Mouse (Mus musculus): ENCODE measurements around the gene Lrrc28. TPM values are rescaled to one million over a fixed set of nuclear protein-coding genes. Genes with fewer than 3 reads are reported as not detected.

Lrrc28 gene
- polyA plus RNA-seq, 1 experiment from 2014 or later: 11.5 TPM

DNA sequence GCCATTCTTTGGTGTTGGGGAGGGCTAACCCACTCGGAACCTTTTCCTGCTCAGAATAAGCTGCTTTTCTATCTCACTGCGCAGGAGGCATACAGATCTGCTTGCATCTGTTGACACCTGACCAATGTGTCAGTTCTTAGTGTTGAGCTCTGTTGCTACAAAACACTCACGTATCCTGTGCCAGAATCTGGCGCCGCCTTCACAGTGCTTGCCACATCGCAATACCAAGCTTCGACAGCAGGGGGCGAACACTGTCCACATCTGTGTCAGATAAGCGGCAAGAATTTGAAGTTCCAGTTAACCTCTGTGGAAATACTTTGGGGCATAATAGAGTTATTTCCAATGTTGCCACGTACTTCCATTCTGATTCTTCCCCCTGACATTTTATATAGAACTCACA is 27.6 kb upstream of the Lrrc28 start:
- peak; percentile 61 for ATAC-seq (replicated peaks; ENCODE audit: insufficient number of reproducible peaks, insufficient read depth, low FRiP score, low read depth)
- Histone ChIP-seq H3K4me3 (no peak overlapping the region), H3K9ac (no peak overlapping the region), H3K36me3 (peaks cover 20% of the 10 kb centered on the region; the same call in 1 of the 2 replicates), H3K27me3 (no peaks in the 10 kb centered on the region), H3K4me2 (no peak overlapping the region), H3K4me1 (replicated peaks) (peaks cover 18% of the 10 kb centered on the region), H3K9me3 (replicated peaks) (no peaks in the 10 kb centered on the region; the same call in 1 of the 2 replicates), H3K27ac (no peak overlapping the region)
- 3% methylated on average over 10 of the region's 10 CpGs for WGBS

DNA sequence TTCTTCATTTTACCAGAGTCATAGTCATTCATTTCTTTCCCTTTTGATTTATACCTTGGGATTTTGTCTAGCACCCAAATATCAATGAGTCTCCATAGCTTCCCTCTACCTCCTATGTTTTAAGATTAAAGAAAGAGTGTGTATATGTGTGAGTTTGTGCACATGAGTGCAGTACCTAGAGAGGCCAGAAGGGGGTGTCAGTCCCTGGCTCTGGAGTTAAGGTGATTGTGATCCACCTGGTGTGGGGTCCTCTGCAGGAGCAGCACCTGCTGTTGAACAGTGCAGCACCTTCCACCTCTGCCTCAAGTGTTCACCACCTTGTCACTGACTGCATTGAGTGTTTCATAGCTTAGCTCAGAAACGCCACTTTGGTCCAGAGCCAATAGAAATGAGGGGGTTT is 25.9 kb upstream of the Lrrc28 start:
- Histone ChIP-seq H3K4me3 (no peak overlapping the region), H3K4me2 (no peak overlapping the region), H3K36me3 (peaks cover 24% of the 10 kb centered on the region; the same call in 1 of the 2 replicates), H3K9ac (no peak overlapping the region), H3K4me1 (replicated peaks) (peaks cover 17% of the 10 kb centered on the region), H3K27me3 (no peaks in the 10 kb centered on the region), H3K9me3 (replicated peaks) (no peaks in the 10 kb centered on the region; the same call in 1 of the 2 replicates), H3K27ac (no peak overlapping the region)
- 94% methylated on average over 1 of the region's 1 CpGs for WGBS
- ATAC-seq (replicated peaks; ENCODE audit: insufficient number of reproducible peaks, insufficient read depth, low FRiP score, low read depth): no peak

DNA sequence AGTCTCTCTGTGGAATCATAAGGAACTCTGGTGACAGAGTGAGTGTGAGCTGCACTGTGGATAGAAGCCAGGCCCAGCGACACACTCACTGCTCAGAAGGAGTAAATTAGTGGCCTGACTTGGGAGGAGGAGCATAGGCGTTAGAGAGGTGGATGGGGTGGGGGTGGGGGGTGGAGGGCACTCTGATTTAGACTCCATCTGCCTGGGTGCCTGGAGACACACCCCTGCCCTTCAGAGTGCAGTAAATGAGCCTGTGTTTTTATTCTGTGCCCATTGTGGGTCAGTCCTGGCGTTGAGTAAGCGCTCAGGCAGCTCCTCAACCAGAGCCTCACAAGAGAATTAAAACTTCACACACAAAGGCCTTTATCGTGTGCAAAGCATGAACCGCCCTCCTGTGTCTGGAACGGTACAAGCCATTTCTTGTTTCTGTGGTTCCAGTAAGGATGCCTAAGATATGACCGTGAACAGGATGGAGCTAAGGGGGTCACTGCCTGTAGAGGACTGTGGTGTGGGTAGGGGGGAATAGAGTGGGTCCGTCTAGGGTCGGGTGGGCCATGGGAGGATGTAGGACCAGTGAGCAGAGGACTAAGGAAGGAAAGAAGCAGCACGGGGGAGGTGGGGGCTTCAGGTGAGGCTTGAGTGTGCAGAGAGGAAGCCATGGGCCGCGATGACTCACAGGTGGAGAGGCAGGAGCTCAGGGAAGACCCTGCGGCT is 19.1 kb upstream of the Lrrc28 start:
- H3K9ac ChIP-seq: no peak overlapping the region
- H3K36me3 ChIP-seq: peaks cover 20% of the 10 kb centered on the region
- 77% methylated on average over 14 of the region's 14 CpGs for WGBS
- no peak for ATAC-seq (replicated peaks; ENCODE audit: insufficient number of reproducible peaks, insufficient read depth, low FRiP score, low read depth)
- H3K27ac ChIP-seq: no peak overlapping the region
- H3K9me3 ChIP-seq (replicated peaks): no peaks in the 10 kb centered on the region
- H3K4me2 ChIP-seq: no peak overlapping the region
- H3K27me3 ChIP-seq: no peaks in the 10 kb centered on the region
- H3K4me1 ChIP-seq (replicated peaks): peaks cover 5% of the 10 kb centered on the region; the same call in 1 of the 2 replicates
- H3K4me3 ChIP-seq: no peak overlapping the region

DNA sequence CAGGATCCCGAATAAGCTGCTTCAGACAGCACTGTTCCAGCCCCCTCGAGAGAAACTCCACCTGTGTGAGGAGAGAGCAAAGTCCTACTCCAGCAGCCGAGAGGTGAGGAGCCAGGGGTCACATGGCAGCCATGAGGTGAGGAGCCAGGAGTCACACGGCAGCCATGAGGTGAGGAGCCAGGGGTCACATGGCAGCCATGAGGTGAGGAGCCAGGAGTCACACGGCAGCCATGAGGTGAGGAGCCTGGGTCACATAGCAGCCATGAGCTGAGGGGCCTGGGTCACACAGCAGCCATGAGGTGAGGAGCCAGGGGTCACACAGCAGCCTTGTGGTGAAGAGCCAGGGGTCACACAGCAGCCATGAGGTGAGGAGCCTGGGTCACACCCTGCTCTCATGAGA is 17.4 kb upstream of the Lrrc28 start:
- H3K27ac ChIP-seq: no peak overlapping the region
- no peak for ATAC-seq (replicated peaks; ENCODE audit: insufficient number of reproducible peaks, insufficient read depth, low FRiP score, low read depth)
- peaks cover 5% of the 10 kb centered on the region; the same call in 1 of the 2 replicates for H3K4me1 ChIP-seq (replicated peaks)
- WGBS: 55% methylated on average over 5 of the region's 5 CpGs
- no peak overlapping the region for H3K4me3 ChIP-seq
- no peaks in the 10 kb centered on the region for H3K27me3 ChIP-seq
- H3K9ac ChIP-seq: no peak overlapping the region
- no peak overlapping the region for H3K4me2 ChIP-seq
- H3K9me3 ChIP-seq (replicated peaks): no peaks in the 10 kb centered on the region
- peaks cover 19% of the 10 kb centered on the region for H3K36me3 ChIP-seq

DNA sequence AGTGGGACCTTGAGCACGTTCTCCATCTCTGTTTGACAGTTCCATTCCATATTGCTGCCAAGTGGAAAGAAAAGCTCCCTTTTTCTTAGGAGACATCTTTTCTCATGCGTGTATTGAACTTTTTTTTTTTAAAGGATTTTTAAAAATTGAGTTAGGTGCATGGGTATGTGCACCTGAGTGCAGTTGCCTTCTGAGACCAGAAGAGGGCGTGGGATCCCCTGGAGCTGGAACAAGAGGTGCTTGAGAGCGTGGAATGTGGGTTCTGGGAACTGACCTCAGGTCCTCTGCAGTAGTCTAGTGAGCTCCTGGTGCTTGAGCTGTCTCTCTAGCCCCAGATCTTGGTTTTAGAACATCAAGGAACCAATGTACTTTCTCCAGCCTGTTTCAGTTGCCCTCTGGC is 13.0 kb upstream of the Lrrc28 start:
- Histone ChIP-seq H3K27ac (no peak overlapping the region), H3K4me2 (no peak overlapping the region), H3K9ac (no peak overlapping the region), H3K27me3 (no peaks in the 10 kb centered on the region), H3K4me1 (replicated peaks) (0 out of 2 replicates have a peak, but pooled peaks cover 2% of the 10 kb centered on the region), H3K4me3 (no peak overlapping the region), H3K36me3 (peaks cover 5% of the 10 kb centered on the region), H3K9me3 (replicated peaks) (no peaks in the 10 kb centered on the region)
- no peak for ATAC-seq (replicated peaks; ENCODE audit: insufficient number of reproducible peaks, insufficient read depth, low FRiP score, low read depth)
- WGBS: 86% methylated on average over 4 of the region's 4 CpGs

DNA sequence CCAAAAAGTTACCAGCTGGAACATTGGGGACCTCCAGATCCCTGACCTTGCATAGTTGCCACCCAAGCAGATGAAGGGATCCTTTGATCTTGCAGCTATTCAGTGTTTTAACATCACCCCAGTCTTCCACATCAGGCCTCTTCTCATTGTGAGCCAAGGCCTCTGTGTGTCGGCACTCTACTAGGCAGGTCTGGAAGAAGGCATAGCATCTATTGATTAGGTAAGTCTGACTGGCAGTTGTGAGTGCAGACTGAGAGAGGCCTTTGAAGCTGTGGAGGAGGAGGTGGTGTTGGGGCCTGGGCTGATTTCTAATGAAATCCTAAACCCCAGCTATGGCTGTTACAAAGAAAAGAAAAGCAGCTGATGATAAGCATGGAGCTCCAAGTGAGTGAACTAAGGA is 10.1 kb upstream of the Lrrc28 start:
- Histone ChIP-seq H3K27ac (no peak overlapping the region), H3K4me1 (replicated peaks) (peaks cover 2% of the 10 kb centered on the region; the same call in 1 of the 2 replicates), H3K4me2 (no peak overlapping the region), H3K36me3 (no peaks in the 10 kb centered on the region), H3K9me3 (replicated peaks) (no peaks in the 10 kb centered on the region), H3K4me3 (no peak overlapping the region), H3K9ac (no peak overlapping the region), H3K27me3 (no peaks in the 10 kb centered on the region)
- 37% methylated on average over 1 of the region's 1 CpGs for WGBS
- no peak for ATAC-seq (replicated peaks; ENCODE audit: insufficient number of reproducible peaks, insufficient read depth, low FRiP score, low read depth)

DNA sequence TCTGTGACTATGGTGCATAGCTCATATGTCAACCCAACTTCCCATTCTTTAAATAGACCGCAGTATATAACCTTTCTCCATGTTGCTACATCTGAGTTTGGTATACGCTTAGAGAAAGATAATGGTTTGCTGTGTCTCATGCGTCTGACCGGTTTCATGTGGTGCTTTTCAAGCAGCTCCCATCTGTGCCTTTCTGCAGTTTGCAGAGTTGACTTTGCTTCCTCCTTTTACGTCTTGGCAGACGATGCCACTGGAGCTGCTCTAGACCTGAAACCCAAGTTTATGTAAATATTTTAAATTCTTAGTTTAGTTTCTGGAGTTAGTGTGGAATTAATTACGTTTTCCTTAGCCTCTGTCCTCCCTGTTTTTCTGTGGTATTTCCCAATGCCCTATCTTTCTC is 9.6 kb upstream of the Lrrc28 start:
- no peak for ATAC-seq (replicated peaks; ENCODE audit: insufficient number of reproducible peaks, insufficient read depth, low FRiP score, low read depth)
- Histone ChIP-seq H3K9ac (no peak overlapping the region), H3K36me3 (no peaks in the 10 kb centered on the region), H3K27me3 (no peaks in the 10 kb centered on the region), H3K4me3 (no peak overlapping the region), H3K9me3 (replicated peaks) (no peaks in the 10 kb centered on the region), H3K4me1 (replicated peaks) (peaks cover 7% of the 10 kb centered on the region), H3K4me2 (no peak overlapping the region), H3K27ac (no peak overlapping the region)
- WGBS: 80% methylated on average over 7 of the region's 7 CpGs

DNA sequence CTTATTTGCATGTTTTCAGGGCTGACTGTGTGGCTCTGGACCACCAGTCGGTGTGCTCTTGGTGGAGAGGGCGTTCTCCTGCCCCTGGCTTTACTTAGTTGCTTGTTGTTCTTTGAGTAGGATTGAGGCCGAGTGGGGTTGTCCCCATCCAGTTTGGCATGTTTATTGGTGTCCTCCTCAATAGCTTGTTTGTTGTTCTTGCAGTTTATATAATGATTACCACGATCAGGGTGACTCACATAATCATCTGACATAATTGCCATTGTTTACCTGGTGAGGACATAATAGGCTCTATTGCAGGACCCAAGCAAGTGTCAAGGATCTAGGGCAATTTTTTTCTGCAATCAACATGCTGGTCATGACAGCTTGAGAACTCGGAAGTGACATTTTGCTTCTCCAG is 7.1 kb upstream of the Lrrc28 start:
- no peaks in the 10 kb centered on the region for H3K36me3 ChIP-seq
- peaks cover 21% of the 10 kb centered on the region for H3K4me1 ChIP-seq (replicated peaks)
- ATAC-seq (replicated peaks; ENCODE audit: insufficient number of reproducible peaks, insufficient read depth, low FRiP score, low read depth): no peak
- no peak overlapping the region for H3K27ac ChIP-seq
- H3K9ac ChIP-seq: no peak overlapping the region
- H3K4me3 ChIP-seq: no peak overlapping the region
- H3K4me2 ChIP-seq: no peak overlapping the region
- WGBS: 80% methylated on average over 5 of the region's 5 CpGs
- no peaks in the 10 kb centered on the region for H3K27me3 ChIP-seq
- H3K9me3 ChIP-seq (replicated peaks): no peaks in the 10 kb centered on the region

DNA sequence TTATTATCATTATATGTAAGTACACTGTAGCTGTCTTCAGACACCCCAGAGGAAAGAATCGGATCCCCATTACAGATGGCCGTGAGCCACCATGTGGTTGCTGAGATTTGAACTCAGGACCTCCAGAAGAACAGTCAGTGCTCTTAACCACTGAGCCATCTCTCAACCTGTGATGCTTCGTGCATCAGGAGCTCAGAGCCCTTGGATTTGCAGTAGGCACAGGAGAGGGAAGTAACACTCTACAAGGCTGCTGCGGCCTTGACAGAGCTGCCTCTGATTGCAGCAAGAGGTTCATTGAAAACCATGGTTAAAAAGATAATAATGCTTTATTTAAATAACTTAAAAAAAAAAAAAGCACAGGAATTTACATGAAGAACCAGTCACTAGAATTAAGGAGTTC is 3.3 kb upstream of the Lrrc28 start:
- H3K36me3 ChIP-seq: no peaks in the 10 kb centered on the region
- peaks cover 36% of the 10 kb centered on the region for H3K4me1 ChIP-seq (replicated peaks)
- peak overlapping the region; percentile 56 for H3K4me2 ChIP-seq
- ATAC-seq (replicated peaks; ENCODE audit: insufficient number of reproducible peaks, insufficient read depth, low FRiP score, low read depth): no peak
- H3K9ac ChIP-seq: no peak overlapping the region
- H3K4me3 ChIP-seq: peak overlapping the region; percentile 22
- 70% methylated on average over 4 of the region's 4 CpGs for WGBS
- no peaks in the 10 kb centered on the region for H3K27me3 ChIP-seq
- no peaks in the 10 kb centered on the region for H3K9me3 ChIP-seq (replicated peaks)
- no peak overlapping the region for H3K27ac ChIP-seq

DNA sequence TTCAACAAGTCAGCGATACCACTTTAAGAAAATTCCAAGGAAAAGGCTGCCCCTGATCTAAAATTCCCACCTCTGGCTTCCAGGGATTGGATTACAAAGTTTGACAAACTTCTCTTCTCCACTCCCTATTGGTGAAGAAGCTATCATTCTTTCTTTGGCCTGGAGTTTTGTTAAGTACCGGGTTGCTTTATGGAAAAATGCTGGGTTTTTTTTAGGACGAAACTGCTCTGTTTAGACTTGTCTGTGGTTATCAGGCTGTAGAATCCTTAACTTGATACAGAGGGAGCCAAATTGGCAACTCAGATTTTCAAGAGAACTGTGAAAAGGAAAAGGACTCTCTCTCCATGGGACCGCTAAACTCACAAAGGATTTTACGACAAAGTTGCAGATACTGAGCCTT is 2.2 kb upstream of the Lrrc28 start, which contains the start of gene Ttc23:
Ttc23 (plus strand) TSS at position 134 of the 400 bp plus-strand sequence.
- no peak; the same call in 1 of the 2 replicates for ATAC-seq (replicated peaks; ENCODE audit: insufficient number of reproducible peaks, insufficient read depth, low FRiP score, low read depth)
- no peaks in the 10 kb centered on the region for H3K9me3 ChIP-seq (replicated peaks)
- H3K4me2 ChIP-seq: peak within 1 kb of the TSS; percentile 82
- H3K36me3 ChIP-seq: no peaks in the 10 kb centered on the region
- H3K4me3 ChIP-seq: peak within 1 kb of the TSS; percentile 80
- H3K27ac ChIP-seq: peak within 1 kb of the TSS; percentile 62
- peak within 1 kb of the TSS; percentile 66 for H3K9ac ChIP-seq
- H3K4me1 ChIP-seq (replicated peaks): peaks cover 36% of the 10 kb centered on the region
- WGBS: 3% methylated on average over 5 of the region's 5 CpGs
- no peaks in the 10 kb centered on the region for H3K27me3 ChIP-seq

DNA sequence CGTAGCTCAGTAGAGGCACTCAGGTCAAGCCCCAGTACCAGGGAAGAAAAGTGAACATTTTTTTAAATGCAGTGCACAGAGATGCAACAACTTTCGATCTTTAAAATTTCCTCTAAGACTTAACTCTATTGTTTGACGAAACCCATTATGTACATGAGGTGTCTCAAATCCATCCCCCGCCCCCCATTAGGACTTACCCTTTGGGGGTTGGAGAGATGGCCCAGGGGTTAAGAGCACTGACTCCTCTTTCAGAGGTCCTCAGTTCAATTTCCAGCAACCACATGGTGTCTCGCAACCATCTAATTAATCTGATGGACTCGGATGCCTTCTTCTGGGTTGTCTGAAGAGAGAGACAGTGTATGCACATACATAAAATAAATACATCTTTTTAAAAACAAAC is 1.1 kb upstream of the Lrrc28 start:
- ATAC-seq (replicated peaks; ENCODE audit: insufficient number of reproducible peaks, insufficient read depth, low FRiP score, low read depth): no peak
- peak overlapping the region; percentile 83 for H3K27ac ChIP-seq

DNA sequence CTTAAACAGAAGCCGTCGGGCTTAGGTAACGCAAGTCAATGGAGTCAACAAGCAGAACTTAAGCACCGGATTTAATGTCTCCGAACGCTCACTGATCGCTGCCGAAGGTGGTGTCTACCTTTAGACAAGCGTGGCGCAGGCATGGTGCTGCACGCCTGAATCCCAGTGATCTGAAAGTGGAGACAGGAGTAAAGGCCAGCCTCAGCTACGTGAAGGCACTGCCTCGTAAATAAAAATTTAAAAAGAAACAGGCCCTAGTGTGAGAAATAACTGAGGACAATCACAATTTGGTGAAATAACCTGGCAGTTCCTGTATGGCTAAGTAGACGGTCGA is 580 bp upstream of the Lrrc28 start:
- no peak for ATAC-seq (replicated peaks; ENCODE audit: insufficient number of reproducible peaks, insufficient read depth, low FRiP score, low read depth)
- under 1% methylated on average over 15 of the region's 15 CpGs for WGBS
- peaks cover 34% of the 10 kb centered on the region for H3K4me1 ChIP-seq (replicated peaks)
- no peaks in the 10 kb centered on the region for H3K9me3 ChIP-seq (replicated peaks)
- peak overlapping the region; percentile 83 for H3K27ac ChIP-seq
- H3K4me2 ChIP-seq: peak overlapping the region; percentile 82
- peak overlapping the region; percentile 66 for H3K9ac ChIP-seq
- no peaks in the 10 kb centered on the region for H3K27me3 ChIP-seq
- peaks cover 2% of the 10 kb centered on the region; the same call in 1 of the 2 replicates for H3K36me3 ChIP-seq
- peak overlapping the region; percentile 80 for H3K4me3 ChIP-seq

More for the DNA sequence above, 1.1 kb upstream of the Lrrc28 start:
- 10% methylated on average over 6 of the region's 6 CpGs for WGBS
- no peaks in the 10 kb centered on the region for H3K9me3 ChIP-seq (replicated peaks)
- peak overlapping the region; percentile 82 for H3K4me2 ChIP-seq
- peaks cover 36% of the 10 kb centered on the region for H3K4me1 ChIP-seq (replicated peaks)
- no peaks in the 10 kb centered on the region for H3K36me3 ChIP-seq
- H3K4me3 ChIP-seq: peak overlapping the region; percentile 80
- H3K9ac ChIP-seq: peak overlapping the region; percentile 66
- H3K27me3 ChIP-seq: no peaks in the 10 kb centered on the region
